Mouse (Mus musculus): ENCODE data around the gene Ccdc182.

The Ccdc182 gene

GRCm38 (mm10) chr11:88293631-88294393 lies at the start of gene Ccdc182:
Gene Ccdc182, plus strand, starts transcription at chr11:88294058.
- no peak for DNase-seq (ENCODE audit: low spot score in 2 of 2)

- DNase-seq (ENCODE audit: low spot score in 2 of 2) = peak in 1 of 2 experiments; percentile 26
Observed at GRCm38 (mm10) chr11:88245581-88246170, 48.2 kb upstream of the Ccdc182 start.

GRCm38 (mm10) chr11:88248636-88249035 lies 45.2 kb upstream of the Ccdc182 start:
- no peak for DNase-seq (ENCODE audit: low spot score in 2 of 2)

- DNase-seq (ENCODE audit: low spot score in 2 of 2) = no peak
Observed at GRCm38 (mm10) chr11:88250568-88250967, 43.3 kb upstream of the Ccdc182 start.

GRCm38 (mm10) chr11:88251295-88251694 lies 42.6 kb upstream of the Ccdc182 start:
- no peak for DNase-seq (ENCODE audit: low spot score in 2 of 2)

- DNase-seq (ENCODE audit: low spot score in 2 of 2) = peak; percentile 61 to 74
Observed at GRCm38 (mm10) chr11:88251972-88252766, 41.7 kb upstream of the Ccdc182 start.

GRCm38 (mm10) chr11:88252767-88253513 lies 40.9 kb upstream of the Ccdc182 start:
- no peak for DNase-seq (ENCODE audit: low spot score in 2 of 2)

GRCm38 (mm10) chr11:88253514-88254167 lies 40.2 kb upstream of the Ccdc182 start:
- DNase-seq (ENCODE audit: low spot score in 2 of 2) = no peak

- no peak for DNase-seq (ENCODE audit: low spot score in 2 of 2)
Observed at GRCm38 (mm10) chr11:88257700-88258099, 36.2 kb upstream of the Ccdc182 start.

- DNase-seq (ENCODE audit: low spot score in 2 of 2) = no peak
Observed at GRCm38 (mm10) chr11:88258212-88258611, 35.6 kb upstream of the Ccdc182 start.

- DNase-seq (ENCODE audit: low spot score in 2 of 2) = no peak
Observed at GRCm38 (mm10) chr11:88260463-88260862, 33.4 kb upstream of the Ccdc182 start.

GRCm38 (mm10) chr11:88264889-88265288 lies 29.0 kb upstream of the Ccdc182 start:
- no peak for DNase-seq (ENCODE audit: low spot score in 2 of 2)

GRCm38 (mm10) chr11:88266311-88266710 lies 27.5 kb upstream of the Ccdc182 start:
- no peak for DNase-seq (ENCODE audit: low spot score in 2 of 2)

GRCm38 (mm10) chr11:88271870-88272269 lies 22.0 kb upstream of the Ccdc182 start:
- no peak for DNase-seq (ENCODE audit: low spot score in 2 of 2)

- DNase-seq (ENCODE audit: low spot score in 2 of 2) = no peak
Observed at GRCm38 (mm10) chr11:88274111-88274879, 19.6 kb upstream of the Ccdc182 start.

- no peak for DNase-seq (ENCODE audit: low spot score in 2 of 2)
Observed at GRCm38 (mm10) chr11:88274901-88275498, 18.9 kb upstream of the Ccdc182 start.

GRCm38 (mm10) chr11:88275949-88276348 lies 17.9 kb upstream of the Ccdc182 start:
- DNase-seq (ENCODE audit: low spot score in 2 of 2) = no peak

- peak in 1 of 2 experiments; percentile 9 for DNase-seq (ENCODE audit: low spot score in 2 of 2)
Observed at GRCm38 (mm10) chr11:88276534-88277308, 17.1 kb upstream of the Ccdc182 start.

GRCm38 (mm10) chr11:88279006-88279405 lies 14.9 kb upstream of the Ccdc182 start:
- DNase-seq (ENCODE audit: low spot score in 2 of 2) = no peak
